Mouse (Mus musculus): Measurements from ENCODE around the gene Gm49392.
A peak's percentile ranks its signal among the peaks of the same experiment; 100 is the strongest.
"Not testable (repeated sequence)": the region's sequence is repeated elsewhere in the genome, so short reads cannot be mapped to it uniquely, and the experiment has no call there.

Gm49392 gene

DNA sequence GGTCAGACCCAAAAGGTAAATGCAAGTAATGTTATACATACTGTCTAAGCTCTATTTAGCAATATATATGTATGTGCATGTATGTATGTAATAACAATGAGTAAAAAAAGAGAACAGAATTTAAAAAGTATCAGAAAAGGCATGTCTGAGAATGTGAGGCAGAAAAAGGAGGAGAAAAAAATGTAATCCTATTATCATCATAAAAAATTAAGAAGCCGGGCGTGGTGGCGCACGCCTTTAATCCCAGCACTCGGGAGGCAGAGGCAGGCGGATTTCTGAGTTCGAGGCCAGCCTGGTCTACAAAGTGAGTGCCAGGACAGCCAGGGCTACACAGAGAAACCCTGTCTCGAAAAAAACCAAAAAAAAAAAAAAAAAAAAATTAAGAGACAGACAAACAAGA lies at the start of gene Gm49392:
Gene Gm49392, minus strand, starts transcription at position 101 of the 400 bp plus-strand sequence.
- DNase-seq (ENCODE audit: low spot score in 2 of 2) = not testable (repeated sequence)

DNA sequence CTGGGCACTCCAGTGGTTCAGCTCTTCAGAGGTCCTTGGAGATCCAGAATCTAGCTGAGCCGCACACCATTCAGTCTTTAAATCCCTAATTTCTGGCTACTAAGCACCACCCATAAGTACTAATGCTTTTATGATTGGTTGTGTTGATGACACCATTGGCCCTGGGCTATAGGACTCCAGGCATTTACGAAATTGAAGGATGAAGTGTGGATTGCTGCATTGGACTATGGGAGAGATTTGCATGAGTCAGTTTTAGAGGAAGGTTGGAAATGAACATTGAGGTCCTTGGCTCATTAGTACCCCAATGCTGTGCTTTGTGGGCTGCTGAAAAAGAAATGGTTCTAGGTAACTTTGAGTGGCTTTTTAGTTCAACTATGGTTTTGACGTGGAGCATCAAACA lies 45.2 kb upstream of the Gm49392 start, which contains the start of gene Tpbpa:
Gene Tpbpa, minus strand, starts transcription at position 101 of the 400 bp plus-strand sequence.
- not testable (repeated sequence) for DNase-seq (ENCODE audit: low spot score in 2 of 2)

DNA sequence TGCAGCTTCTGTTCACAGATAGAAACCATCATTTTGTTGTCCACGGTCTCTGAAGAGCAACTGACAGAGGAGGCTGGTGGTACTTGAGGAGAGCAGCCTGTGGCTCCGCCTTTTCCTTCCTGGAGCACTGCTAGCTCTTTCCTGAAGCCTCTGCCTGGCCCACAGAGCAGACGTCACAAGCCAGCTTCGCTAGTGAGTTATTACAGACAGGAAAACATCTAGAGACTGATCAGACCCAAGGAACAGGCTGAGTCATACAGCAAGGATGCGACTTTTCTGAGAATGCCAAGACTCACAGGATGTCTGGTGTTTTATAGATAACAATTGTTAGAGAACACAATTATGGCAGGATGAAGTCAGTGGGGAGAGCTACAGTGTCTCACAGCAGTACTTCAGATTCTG lies 39.8 kb upstream of the Gm49392 start, which contains the start of the genes Gm49391 and Ctla2a:
Gene Gm49391, minus strand, starts transcription at position 72 of the 402 bp plus-strand sequence.
Gene Ctla2a, minus strand, starts transcription at position 126 of the 402 bp plus-strand sequence.
- DNase-seq (ENCODE audit: low spot score in 2 of 2) = peak in 1 of 2 experiments; percentile 18

DNA sequence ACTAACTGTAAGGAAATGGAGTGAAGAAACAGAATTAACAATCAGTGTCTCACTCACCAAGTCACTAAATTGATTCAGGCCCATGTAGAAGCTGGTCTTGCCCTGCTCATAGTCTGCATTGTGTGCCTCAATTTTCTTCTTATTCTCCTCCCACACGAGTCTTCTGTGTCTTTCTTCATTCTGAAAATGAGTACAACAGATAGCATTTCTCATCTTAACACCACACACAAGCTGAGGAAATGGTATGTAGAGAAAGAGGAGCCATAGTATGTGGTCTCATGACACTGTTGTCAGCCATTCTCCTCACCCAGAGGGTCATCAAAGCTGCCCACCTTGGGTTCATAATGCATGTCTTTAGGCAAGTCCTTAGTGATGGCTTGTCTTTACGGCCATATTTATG lies 38.8 kb upstream of the Gm49392 start, which contains the start of gene Gm49393:
Gene Gm49393, minus strand, starts transcription at position 101 of the 400 bp plus-strand sequence.
- not testable (repeated sequence) for DNase-seq (ENCODE audit: low spot score in 2 of 2)

DNA sequence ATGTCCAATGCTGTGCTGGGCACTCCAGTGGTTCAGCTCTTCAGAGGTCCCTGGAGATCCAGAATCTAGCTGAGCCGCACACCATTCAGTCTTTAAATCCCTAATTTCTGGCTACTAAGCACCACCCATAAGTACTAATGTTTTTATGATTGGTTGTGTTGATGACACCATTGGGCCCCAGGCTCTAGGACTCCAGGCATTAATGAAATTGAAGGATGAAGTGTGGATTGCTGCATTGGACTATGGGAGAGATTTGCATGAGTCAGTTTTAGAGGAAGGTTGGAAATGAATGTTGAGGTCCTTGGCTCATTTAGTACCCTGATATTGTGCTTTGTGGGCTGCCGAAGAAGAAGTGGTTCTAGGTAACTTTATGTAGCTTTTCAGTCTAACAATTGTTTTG lies 8.1 kb upstream of the Gm49392 start, which contains the start of gene Tpbpb:
Gene Tpbpb, minus strand, starts transcription at position 101 of the 400 bp plus-strand sequence.
- not testable (repeated sequence) for DNase-seq (ENCODE audit: low spot score in 2 of 2)

DNA sequence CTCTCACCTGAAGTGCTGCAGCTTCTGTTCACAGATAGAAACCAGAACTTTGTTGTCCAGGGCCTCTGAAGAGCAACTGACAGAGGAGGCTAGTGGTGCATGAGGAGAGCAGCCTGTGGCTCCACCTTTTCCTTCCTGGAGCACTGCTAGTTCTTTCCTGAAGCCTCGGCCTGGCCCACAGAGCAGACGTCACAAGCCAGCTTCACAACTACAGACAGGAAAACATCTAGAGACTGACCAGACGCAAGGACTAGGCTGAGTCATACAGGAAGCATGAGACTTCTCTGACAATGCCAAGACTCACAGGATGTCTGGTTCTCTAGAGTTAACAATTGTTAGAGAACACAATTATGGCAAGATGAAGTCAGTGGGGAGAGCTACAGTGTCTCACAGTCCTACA lies 634 bp upstream of the Gm49392 start, which contains the start of gene Ctla2b:
Gene Ctla2b, minus strand, starts transcription at position 120 of the 400 bp plus-strand sequence.
- DNase-seq (ENCODE audit: low spot score in 2 of 2) = peak; percentile 20 to 25

DNA sequence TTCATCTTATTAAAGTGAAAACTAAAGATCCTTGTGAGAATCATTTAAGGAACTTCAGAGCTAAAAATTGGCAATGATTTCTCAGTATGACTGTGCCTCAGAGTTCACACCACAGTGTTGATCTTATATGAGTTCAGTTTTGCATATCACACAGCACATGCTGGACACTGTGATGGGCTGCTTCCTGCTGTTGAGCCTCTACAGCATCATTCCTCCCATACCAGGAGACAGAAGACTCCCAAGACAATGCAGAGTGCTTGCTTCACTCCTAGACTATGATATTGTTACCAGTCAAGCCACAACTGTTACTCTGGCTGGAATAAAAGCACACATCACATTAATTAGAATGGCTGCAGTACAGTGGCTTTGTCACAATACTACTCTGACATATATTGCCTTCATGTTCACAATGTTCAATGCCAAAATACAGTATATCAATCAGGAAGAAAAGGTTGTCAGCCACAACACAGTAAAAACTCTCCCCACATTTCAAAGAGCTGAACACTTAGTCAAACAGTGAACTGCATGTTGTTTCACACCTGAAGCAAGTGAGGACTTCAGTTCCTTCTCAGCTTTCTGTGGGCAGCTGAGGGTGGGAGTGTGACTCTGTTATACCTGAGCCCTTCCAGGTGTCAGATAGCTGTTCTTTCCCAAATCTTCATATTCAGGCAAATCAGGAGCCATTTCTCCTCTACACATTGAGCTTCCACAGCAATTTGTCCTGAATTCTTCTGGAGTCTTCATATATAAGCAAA lies 1.1 kb downstream of the Gm49392 start:
- DNase-seq (ENCODE audit: low spot score in 2 of 2) = no peak

DNA sequence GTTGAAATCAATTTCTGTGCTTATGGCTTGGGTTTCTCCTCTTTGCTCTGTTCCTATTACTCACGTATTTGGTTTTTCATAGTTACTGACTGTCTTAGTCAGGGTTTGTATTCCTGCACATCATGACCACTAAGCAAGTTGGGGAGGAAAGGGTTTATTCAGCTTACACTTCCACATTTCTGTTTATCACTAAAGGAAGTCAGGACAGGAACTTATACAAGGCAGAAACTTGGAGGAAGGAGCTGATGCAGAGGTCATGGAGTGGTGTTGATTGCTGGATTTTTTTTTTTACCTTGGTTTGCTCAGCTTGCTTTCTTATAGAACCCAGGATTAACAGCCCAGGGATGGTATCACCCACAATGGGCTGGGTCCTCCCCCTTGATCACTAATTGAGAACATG lies 4.4 kb downstream of the Gm49392 start:
- no peak for DNase-seq (ENCODE audit: low spot score in 2 of 2)

DNA sequence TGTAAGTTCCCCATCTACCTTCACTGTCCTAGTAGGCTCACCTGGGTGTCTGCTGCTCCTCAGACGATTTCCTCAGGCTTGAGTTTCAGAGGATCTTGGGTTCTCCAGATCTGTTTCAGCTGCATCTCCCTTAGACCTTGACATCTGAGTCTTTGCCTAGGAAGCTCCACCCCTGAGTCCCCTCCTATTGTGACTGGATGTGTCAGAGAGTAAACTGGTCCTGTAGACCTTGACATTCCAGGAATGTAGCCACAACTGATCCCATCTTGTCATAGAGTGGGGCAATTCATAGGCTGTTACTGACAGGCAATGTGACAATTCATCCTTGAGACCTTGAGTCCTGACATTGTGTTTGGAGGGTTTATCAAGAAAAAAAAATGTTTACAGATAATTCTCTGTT lies 32.4 kb downstream of the Gm49392 start, which contains the start of gene 4930486L24Rik:
Gene 4930486L24Rik, minus strand, starts transcription at position 195 of the 400 bp plus-strand sequence.
- no peak for DNase-seq (ENCODE audit: low spot score in 2 of 2)

DNA sequence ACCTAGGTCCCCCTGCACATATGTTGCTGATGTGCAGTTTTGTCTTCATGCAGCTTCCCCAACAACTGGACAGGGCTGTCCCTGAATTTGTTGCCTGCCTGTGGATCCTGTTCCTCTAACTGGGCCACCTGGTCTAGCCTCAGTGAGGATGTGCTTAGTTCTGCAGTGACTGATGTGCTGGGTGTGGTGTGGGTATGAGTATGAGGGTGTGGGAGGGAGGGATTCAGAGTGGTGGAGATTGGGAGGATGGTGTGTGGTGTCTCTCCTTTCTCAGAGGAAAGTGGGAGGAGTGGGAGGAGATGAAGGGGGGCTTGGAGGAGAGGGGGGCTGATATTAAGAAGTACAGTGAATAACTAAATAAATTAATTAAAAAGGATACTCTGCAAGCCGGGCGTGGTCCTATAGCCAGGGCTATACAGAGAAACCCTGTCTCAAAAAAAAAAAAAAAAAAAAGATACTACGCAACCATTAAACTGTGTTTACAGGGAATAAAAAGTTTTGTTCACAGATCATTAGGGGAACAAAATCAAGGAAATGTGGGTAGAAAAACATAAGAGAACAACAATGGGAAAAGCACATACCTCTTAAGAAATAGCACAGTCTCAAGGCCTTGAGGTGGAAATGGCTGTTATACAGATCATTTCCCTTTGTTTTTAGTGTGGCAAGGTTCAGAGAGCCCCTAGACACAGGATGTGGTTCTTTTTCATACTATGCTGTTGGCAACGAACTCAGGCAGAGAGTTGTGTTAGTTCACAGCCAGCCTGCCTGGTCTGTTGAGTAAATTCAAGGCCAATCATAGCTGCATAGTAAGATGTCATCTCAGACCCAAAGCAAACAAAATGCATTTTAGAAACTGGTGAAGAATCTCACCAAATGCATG lies 48.2 kb downstream of the Gm49392 start:
- no peak for DNase-seq (ENCODE audit: low spot score in 2 of 2)

DNA sequence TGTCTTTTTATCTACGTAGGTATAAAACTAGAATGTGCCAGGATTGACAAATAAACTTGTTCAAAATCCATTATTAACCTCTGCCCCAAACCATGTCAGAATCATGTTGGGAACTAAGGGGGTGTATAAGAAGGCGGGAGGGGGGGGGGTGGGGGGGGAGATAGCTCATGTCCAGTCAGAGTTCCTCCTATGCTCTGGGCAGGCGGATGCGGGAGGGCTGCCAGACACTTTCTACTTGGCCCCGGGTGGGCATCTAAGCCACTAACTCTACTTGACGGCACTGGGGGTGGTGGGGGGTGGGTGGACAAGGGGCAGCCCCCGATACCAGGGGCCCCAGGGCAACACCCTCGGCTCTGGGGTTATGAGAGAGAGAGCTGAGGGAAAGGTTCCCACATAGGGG lies 53.5 kb downstream of the Gm49392 start:
- no peak for DNase-seq (ENCODE audit: low spot score in 2 of 2)

DNA sequence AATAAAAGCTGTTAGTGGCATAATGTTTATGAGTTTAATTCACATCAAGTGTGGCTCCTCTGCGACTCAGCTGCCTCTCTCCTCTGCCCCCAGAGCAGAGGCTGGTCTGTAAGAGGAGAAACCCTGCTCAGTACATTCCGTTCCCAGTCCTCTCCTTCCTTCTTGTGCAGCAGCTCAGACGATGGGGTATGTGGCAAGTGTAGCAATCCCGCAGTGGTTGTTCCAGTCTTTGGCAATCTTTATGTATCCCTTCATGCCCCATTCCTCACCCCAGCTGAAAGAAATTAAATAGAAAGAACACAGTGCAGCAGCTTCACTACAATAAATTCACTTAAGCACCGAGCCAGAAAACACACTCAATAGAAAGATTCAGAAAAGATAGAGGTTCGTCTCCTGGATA lies 54.0 kb downstream of the Gm49392 start:
- no peak for DNase-seq (ENCODE audit: low spot score in 2 of 2)

DNA sequence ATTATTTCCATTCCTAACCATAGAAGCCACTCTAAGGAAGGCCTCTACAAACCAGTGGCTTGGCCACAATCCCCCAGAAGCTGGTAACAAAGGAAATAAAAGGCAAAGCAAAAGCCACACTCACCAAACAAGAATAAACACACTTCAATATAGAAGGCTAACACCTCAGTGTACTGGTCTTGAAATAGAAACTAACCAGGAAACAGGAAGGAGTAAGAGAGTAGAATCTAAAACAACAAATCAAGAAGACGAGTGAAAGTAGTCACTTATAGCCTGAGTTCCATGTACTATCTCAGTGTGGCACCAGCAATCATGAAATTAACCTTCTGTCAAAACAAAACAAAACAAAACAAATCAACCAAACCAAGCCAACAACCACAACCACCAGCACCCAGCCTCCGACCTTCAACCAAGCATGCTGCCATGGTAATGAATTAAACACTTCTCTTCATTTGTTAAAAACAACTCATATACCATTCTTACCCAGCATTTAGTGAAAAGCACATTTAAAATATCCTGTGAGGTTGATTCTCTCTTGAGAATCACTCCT lies 57.3 kb downstream of the Gm49392 start:
- no peak for DNase-seq (ENCODE audit: low spot score in 2 of 2)

DNA sequence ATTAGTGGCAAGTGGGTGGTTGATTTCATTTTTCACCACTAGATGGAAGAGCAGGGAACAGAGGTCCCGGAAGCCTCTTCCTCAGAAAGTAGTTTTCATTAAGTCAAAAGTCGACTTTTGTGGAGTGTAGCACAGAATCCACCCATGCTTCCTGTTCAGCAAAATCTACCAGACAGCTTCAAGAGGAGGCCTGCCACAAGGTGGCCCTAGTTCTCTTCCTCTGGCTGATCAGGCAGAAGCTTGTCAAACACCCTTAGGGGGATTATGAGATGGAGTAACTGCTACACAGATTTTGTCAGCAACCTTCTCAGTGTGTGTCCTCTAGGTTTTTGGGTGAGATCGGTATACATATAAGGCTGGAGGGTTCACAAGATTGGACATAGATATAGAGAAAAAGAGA lies 70.6 kb downstream of the Gm49392 start:
- no peak for DNase-seq (ENCODE audit: low spot score in 2 of 2)

DNA sequence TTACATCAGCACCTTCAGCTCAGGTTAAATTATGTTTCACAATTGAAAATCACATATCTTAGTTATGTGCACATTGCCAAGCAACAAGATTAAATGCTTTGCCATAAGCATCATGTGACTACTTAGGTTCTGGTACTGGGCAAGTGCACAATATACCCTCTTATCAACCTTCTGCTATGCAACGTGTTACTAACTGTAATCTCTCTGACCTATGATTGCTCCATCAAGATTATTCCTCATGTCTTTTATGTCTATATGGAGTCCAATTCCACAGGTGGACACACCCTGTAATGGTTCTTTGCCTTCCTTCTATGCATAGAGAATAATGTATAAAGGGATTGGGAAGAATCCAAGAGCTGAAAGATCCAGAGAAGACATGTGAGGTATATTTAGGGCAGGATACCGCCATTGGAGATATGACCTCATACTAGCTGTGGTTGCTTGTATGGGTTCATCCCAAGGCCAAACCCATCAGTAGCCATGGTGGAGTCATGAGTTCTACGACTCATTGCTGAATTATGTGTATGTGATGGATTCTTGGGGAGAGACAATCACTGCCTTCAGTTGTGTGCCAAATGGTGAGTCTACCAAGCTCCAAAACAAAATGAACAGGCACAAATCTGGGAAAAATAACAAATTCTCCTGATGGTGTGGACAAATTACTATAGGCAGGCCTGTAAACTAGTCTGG lies 76.1 kb downstream of the Gm49392 start:
- no peak for DNase-seq (ENCODE audit: low spot score in 2 of 2)

DNA sequence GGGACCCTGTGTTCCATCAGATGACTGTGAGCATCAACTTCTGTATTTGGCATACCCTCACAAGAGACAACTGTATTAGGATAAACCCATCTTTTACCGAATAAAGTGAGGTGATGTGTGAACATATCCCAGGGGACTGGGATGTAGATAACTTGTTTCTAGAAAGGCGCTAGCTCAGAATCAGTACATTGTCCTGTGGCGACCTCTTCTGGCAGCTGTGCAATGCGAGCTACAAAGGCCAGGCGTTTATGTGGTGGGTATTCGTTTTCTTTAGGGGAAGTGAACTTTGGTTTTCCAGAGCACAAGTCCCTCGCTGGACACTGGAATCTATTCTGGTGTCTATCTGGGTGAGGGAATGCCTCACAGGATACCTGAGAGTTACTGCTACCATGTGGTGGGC lies 77.2 kb downstream of the Gm49392 start:
- peak; percentile 28 to 62 for DNase-seq (ENCODE audit: low spot score in 2 of 2)

DNA sequence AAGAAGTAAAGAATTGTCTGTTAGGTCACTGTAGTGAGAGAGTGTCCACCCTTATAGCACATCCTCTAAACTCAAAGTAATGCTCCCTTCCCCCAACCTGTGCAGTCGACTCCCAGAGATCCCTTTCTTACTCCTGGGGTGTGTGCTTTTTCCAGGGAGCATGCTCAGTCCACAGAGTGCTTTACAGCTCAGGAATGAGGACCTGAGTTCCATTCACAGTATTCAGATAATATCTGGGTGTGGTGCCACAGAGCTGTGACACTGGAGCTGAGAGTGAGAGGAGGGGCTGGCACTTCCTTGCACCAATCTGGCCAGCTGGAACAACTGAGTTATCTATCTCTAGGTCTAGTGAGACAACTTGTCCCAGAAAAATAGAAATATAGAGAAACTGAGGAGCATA lies 83.0 kb downstream of the Gm49392 start:
- DNase-seq (ENCODE audit: low spot score in 2 of 2) = no peak

DNA sequence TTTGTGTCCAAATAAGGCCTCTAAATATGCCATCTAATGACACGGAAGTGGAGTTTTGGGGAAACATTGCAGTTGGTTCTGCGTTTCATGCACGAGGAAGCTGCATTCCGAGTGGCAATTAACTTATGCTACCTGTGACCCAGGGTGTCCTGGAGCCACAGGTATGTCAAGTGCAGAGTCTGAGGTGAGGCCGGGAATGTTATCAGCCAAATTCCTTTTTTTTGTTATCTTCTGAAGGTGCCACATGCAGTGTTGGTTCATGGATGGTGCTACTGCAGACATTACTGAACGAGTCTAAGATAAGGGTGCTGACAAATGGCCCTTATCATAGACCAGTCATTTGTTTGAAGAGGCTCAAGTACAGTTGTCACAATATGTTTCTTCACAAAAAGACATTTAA lies 83.9 kb downstream of the Gm49392 start:
- DNase-seq (ENCODE audit: low spot score in 2 of 2) = no peak

DNA sequence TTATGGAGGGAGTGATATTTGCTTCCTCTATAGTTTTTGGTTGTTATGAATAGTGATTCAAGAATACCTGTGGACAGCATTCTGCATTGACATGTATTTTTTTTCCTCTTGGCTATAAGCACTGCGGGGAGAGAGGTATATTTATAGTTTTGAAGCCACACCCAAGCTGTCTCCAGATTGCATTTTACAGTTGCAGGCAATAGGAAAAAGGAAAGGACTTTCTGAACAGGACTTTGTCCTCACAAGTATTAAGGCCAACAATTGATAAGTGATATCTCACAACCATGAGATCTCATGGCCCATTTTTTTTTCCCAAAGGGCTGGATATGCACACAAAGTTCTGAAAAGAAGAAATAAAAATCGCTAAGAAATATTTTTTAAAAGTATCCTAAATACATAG lies 87.0 kb downstream of the Gm49392 start:
- no peak for DNase-seq (ENCODE audit: low spot score in 2 of 2)

DNA sequence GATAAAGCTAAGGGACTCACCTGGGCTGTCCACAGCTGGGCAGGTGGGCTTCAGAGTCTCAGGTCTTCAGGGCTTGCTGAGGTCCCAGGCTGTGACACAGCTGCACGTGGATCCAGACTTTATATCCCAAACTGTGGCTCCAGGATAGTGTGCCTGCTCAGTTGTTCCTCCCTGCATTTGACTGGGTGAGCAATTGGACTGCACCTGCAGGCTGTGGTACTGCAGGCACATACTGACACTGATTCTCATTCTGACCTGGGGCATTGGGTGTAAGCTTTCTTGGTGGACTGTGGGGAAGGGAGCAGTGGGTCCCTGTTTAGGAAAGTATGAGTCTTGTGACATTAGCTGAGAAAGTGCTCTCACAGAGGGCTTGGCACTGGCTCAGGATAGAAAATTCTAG lies 93.9 kb downstream of the Gm49392 start, which contains the start of gene Ctsll3:
Gene Ctsll3, minus strand, starts transcription at position 101 of the 400 bp plus-strand sequence.
- DNase-seq (ENCODE audit: low spot score in 2 of 2) = no peak
